Mouse (Mus musculus): ENCODE measurements around the gene Apobec3. TPM values are rescaled to one million over a fixed set of nuclear protein-coding genes. Genes with fewer than 3 reads are reported as not detected.
"Not testable (repeated sequence)": the region's sequence is repeated elsewhere in the genome, so short reads cannot be mapped to it uniquely, and the experiment has no call there.

The Apobec3 gene
- polyA plus RNA-seq, 1 experiment from 2014 or later: 18.4 TPM

DNA sequence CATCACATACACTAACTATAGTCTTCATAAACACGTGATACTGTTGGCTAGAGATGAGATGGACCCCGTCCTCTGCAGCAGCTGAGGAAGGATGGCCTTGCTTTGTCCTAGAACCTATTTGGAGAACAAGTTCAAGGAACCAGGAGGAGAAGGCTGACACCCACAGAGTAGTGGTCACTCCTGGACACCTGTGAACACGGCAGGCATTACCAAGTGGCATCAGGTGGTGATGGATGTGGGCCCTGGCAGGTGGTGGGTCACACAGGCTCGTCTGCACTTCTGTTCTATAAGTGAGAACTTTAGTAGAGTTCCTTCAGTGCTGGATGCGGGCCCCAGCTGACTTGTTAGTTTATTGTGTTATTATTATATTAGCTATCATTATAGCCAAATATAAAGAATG lies 6.6 kb upstream of the Apobec3 start:
- WGBS: 69% methylated on average over 5 of the region's 5 CpGs
- H3K27me3 ChIP-seq (ENCODE audit: control insufficient read depth, insufficient read depth, low read length): no peaks in the 10 kb centered on the region
- H3K9ac ChIP-seq (replicated peaks; ENCODE audit: low read depth, low read length): no peak overlapping the region
- no peaks in the 10 kb centered on the region for H3K9me3 ChIP-seq (ENCODE audit: control insufficient read depth, low read depth, low read length)
- peaks cover 4% of the 10 kb centered on the region; the same call in 1 of the 2 replicates for H3K4me1 ChIP-seq (ENCODE audit: control insufficient read depth, insufficient read depth, low read length)
- no peak overlapping the region for H3K27ac ChIP-seq (ENCODE audit: low read length)
- ATAC-seq (ENCODE audit: insufficient number of reproducible peaks, insufficient read depth, low FRiP score, low read depth): no peak
- H3K4me2 ChIP-seq (replicated peaks; ENCODE audit: low read depth, low read length): no peak overlapping the region
- H3K36me3 ChIP-seq (ENCODE audit: control insufficient read depth, insufficient read depth, low read length): no peaks in the 10 kb centered on the region
- no peak overlapping the region for H3K4me3 ChIP-seq (ENCODE audit: low read depth, low read length)

DNA sequence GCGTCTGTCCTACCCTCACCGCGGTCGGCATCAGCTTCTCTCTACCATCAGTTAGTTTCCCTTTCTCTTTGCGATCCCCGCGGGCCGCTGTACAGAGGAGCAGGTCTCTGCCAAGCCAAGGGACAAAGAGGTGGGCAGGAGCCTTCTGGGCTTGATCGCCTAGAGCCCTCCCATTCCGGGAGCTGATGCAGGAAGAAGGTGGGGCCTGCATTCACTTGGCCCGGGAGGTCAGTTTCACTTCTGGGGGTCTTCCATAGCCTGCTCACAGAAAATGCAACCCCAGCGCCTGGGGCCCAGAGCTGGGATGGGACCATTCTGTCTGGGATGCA lies 718 bp downstream of the Apobec3 start:
- Histone ChIP-seq H3K4me1 (ENCODE audit: control insufficient read depth, insufficient read depth, low read length) (0 out of 2 replicates have a peak, but pooled peaks cover 4% of the 10 kb centered on the region), H3K36me3 (ENCODE audit: control insufficient read depth, insufficient read depth, low read length) (no peaks in the 10 kb centered on the region), H3K27ac (ENCODE audit: low read length) (peak overlapping the region; percentile 39), H3K4me3 (ENCODE audit: low read depth, low read length) (peak overlapping the region; percentile 35), H3K4me2 (replicated peaks; ENCODE audit: low read depth, low read length) (peak overlapping the region; percentile 57), H3K9me3 (ENCODE audit: control insufficient read depth, low read depth, low read length) (no peaks in the 10 kb centered on the region), H3K27me3 (ENCODE audit: control insufficient read depth, insufficient read depth, low read length) (0 out of 2 replicates have a peak, but pooled peaks cover 7% of the 10 kb centered on the region), H3K9ac (replicated peaks; ENCODE audit: low read depth, low read length) (peak overlapping the region; percentile 30; the same call in 1 of the 2 replicates)
- 3% methylated on average over 12 of the region's 12 CpGs for WGBS
- peak; percentile 85 for ATAC-seq (ENCODE audit: insufficient number of reproducible peaks, insufficient read depth, low FRiP score, low read depth)

DNA sequence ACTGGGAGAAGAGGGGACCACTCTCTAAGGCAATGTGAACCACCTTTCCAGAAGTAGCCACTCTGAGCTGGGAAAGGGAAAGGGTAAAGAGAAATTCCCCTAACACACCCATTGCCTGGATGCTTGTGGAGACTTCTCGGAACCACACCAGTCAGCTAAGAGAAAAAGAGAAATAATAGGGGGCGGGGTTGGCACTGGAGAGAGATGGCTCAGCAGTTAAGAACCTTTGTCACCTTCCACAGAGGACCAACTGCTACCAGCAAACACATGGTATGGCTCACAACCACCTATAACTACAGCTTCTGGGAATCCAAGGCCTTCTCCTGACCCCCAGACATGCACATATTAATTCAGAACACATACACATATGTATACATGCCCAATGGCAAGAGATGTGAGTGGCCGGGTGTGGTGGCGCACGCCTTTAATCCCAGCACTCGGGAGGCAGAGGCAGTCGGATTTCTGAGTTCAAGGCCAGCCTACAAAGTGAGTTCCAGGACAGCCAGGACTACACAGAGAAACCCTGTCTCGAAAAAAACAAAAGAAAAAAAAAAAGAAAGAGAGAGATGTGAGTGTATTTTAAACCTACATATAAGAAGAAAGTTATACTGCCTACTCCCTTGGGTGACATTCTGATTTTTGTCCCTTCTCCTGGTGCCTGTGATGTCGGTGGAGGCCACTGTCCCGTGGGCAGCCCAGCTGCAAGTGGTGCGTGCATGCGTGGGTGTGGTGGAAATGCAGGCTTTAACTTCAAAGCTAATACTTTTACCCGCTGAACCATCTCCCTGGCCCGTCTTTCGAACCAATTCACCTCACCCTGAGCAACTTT lies 1.8 kb downstream of the Apobec3 start:
- Histone ChIP-seq H3K27me3 (ENCODE audit: control insufficient read depth, insufficient read depth, low read length) (0 out of 2 replicates have a peak, but pooled peaks cover 7% of the 10 kb centered on the region), H3K4me3 (ENCODE audit: low read depth, low read length) (peak overlapping the region; percentile 35), H3K4me1 (ENCODE audit: control insufficient read depth, insufficient read depth, low read length) (0 out of 2 replicates have a peak, but pooled peaks cover 4% of the 10 kb centered on the region), H3K27ac (ENCODE audit: low read length) (no peak overlapping the region), H3K36me3 (ENCODE audit: control insufficient read depth, insufficient read depth, low read length) (no peaks in the 10 kb centered on the region), H3K9me3 (ENCODE audit: control insufficient read depth, low read depth, low read length) (no peaks in the 10 kb centered on the region), H3K9ac (replicated peaks; ENCODE audit: low read depth, low read length) (no peak overlapping the region), H3K4me2 (replicated peaks; ENCODE audit: low read depth, low read length) (peak overlapping the region; percentile 57)
- ATAC-seq (ENCODE audit: insufficient number of reproducible peaks, insufficient read depth, low FRiP score, low read depth): no peak
- 79% methylated on average over 15 of the region's 15 CpGs for WGBS

GRCm38 (mm10) chr15:79893824-79894123 lies 2.3 kb downstream of the Apobec3 start:
- Histone ChIP-seq H3K9me3 (ENCODE audit: control insufficient read depth, low read depth, low read length) (no peaks in the 10 kb centered on the region), H3K27ac (ENCODE audit: low read length) (no peak overlapping the region), H3K4me3 (ENCODE audit: low read depth, low read length) (no peak overlapping the region), H3K4me2 (replicated peaks; ENCODE audit: low read depth, low read length) (no peak overlapping the region), H3K27me3 (ENCODE audit: control insufficient read depth, insufficient read depth, low read length) (0 out of 2 replicates have a peak, but pooled peaks cover 7% of the 10 kb centered on the region), H3K4me1 (ENCODE audit: control insufficient read depth, insufficient read depth, low read length) (0 out of 2 replicates have a peak, but pooled peaks cover 4% of the 10 kb centered on the region), H3K36me3 (ENCODE audit: control insufficient read depth, insufficient read depth, low read length) (no peaks in the 10 kb centered on the region), H3K9ac (replicated peaks; ENCODE audit: low read depth, low read length) (no peak overlapping the region)
- 48% methylated on average over 3 of the region's 3 CpGs for WGBS
- no peak for ATAC-seq (ENCODE audit: insufficient number of reproducible peaks, insufficient read depth, low FRiP score, low read depth)

- Histone ChIP-seq H3K4me2 (replicated peaks; ENCODE audit: low read depth, low read length) (no peak overlapping the region), H3K4me3 (ENCODE audit: low read depth, low read length) (no peak overlapping the region), H3K27me3 (ENCODE audit: control insufficient read depth, insufficient read depth, low read length) (0 out of 2 replicates have a peak, but pooled peaks cover 7% of the 10 kb centered on the region), H3K4me1 (ENCODE audit: control insufficient read depth, insufficient read depth, low read length) (0 out of 2 replicates have a peak, but pooled peaks cover 4% of the 10 kb centered on the region), H3K27ac (ENCODE audit: low read length) (no peak overlapping the region), H3K9ac (replicated peaks; ENCODE audit: low read depth, low read length) (no peak overlapping the region), H3K9me3 (ENCODE audit: control insufficient read depth, low read depth, low read length) (no peaks in the 10 kb centered on the region), H3K36me3 (ENCODE audit: control insufficient read depth, insufficient read depth, low read length) (no peaks in the 10 kb centered on the region)
- 78% methylated on average over 4 of the region's 4 CpGs for WGBS
- no peak for ATAC-seq (ENCODE audit: insufficient number of reproducible peaks, insufficient read depth, low FRiP score, low read depth)
Measured at GRCm38 (mm10) chr15:79894343-79894742, 2.9 kb downstream of the Apobec3 start.

DNA sequence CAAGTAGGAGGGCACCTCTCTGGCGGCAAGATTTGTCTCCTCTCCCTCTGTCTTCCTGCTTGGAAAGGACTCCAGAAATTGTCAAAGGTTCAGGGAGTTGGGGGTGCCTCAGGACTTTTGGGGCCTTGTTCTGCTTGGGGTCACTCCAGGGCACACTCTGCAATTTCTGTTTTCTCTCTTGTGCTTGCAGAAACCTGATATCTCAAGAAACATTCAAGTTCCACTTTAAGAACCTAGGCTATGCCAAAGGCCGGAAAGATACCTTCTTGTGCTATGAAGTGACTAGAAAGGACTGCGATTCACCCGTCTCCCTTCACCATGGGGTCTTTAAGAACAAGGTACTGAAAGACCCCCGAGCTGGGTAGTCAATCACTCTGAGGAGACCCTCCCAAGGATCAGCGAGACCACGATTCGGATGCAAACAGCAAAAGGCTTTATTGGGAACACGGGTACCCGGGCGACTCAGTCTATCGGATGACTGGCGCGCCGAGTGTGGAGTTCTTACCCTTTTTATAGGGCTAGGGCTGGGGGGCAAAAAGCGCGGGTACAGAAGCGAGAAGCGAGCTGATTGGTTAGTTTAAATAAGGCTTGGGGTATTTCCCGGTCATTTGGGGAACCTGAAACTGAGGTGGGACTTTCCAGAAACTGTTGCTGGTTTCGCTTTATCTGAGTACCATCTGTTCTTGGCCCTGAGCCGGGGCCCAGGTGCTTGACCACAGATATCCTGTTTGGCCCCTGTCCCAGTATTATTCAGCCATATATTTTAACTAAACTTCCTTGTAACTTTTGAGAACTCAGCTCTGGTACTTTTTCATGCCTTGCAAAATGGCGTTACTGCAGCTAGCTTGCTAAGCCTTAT lies 4.0 kb downstream of the Apobec3 start:
- not testable (repeated sequence) for H3K27ac ChIP-seq (ENCODE audit: low read length); ATAC-seq (ENCODE audit: insufficient number of reproducible peaks, insufficient read depth, low FRiP score, low read depth)
- 80% methylated on average over 10 of the region's 23 CpGs for WGBS

DNA sequence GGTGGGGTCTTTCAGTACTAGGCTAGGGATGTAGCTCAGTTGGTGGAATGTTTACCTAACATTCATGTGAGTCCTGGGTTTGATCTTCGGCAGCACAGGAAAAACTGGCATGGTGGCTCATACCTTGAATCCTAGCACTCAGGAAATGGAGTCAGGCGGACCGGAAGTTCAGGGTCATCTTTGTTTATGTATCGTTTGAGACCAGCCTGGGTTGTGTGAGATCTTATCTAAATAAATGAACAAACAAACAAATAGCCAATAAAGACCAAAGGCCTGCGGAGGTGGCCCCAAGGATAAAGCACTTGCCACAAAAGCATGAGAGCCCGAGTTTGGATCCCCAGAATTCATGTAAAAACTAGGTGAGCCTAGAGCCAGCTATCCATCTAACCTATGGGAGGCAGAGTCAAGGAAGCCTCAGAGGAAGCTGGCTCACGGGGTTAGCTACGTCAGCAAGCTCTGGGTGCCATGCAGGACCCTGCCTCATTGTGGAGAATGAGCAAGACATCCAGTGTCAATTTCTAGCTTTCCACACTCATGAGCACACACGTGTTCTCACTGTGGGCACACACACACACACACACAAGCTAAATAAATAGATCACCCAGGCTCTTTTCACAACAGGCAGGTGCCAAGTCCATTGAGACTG lies 4.7 kb downstream of the Apobec3 start:
- Histone ChIP-seq H3K9ac (replicated peaks; ENCODE audit: low read depth, low read length) (no peak overlapping the region), H3K9me3 (ENCODE audit: control insufficient read depth, low read depth, low read length) (no peaks in the 10 kb centered on the region), H3K4me2 (replicated peaks; ENCODE audit: low read depth, low read length) (no peak overlapping the region), H3K36me3 (ENCODE audit: control insufficient read depth, insufficient read depth, low read length) (no peaks in the 10 kb centered on the region), H3K4me3 (ENCODE audit: low read depth, low read length) (no peak overlapping the region), H3K27me3 (ENCODE audit: control insufficient read depth, insufficient read depth, low read length) (0 out of 2 replicates have a peak, but pooled peaks cover 7% of the 10 kb centered on the region), H3K27ac (ENCODE audit: low read length) (no peak overlapping the region), H3K4me1 (ENCODE audit: control insufficient read depth, insufficient read depth, low read length) (0 out of 2 replicates have a peak, but pooled peaks cover 4% of the 10 kb centered on the region)
- ATAC-seq (ENCODE audit: insufficient number of reproducible peaks, insufficient read depth, low FRiP score, low read depth): no peak
- 73% methylated on average over 9 of the region's 9 CpGs for WGBS

More for the DNA sequence above, 4.0 kb downstream of the Apobec3 start:
- not testable (repeated sequence) for H3K9ac ChIP-seq (replicated peaks; ENCODE audit: low read depth, low read length); H3K4me1 ChIP-seq (ENCODE audit: control insufficient read depth, insufficient read depth, low read length); H3K4me3 ChIP-seq (ENCODE audit: low read depth, low read length); H3K27me3 ChIP-seq (ENCODE audit: control insufficient read depth, insufficient read depth, low read length); H3K36me3 ChIP-seq (ENCODE audit: control insufficient read depth, insufficient read depth, low read length); H3K4me2 ChIP-seq (replicated peaks; ENCODE audit: low read depth, low read length); H3K9me3 ChIP-seq (ENCODE audit: control insufficient read depth, low read depth, low read length)

DNA sequence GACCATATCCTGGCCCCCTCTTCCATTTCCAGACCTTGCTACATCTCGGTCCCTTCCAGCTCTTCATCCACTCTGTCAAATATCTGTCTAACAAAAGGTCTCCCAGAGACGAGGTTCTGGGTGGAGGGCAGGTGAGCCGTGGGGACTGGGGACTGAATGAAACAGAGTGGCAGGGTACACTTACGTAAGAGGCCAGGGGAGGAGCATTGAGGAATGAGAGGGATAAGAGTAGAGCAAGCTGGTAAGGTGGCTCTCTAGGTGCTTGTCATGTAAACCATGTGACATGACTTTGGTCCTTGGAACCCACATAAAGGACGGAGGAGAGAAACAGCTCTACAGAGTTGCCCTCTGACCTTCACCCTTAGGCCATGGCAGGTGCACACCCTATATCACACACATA lies 7.5 kb downstream of the Apobec3 start:
- ATAC-seq (ENCODE audit: insufficient number of reproducible peaks, insufficient read depth, low FRiP score, low read depth): no peak
- Histone ChIP-seq H3K27ac (ENCODE audit: low read length) (no peak overlapping the region), H3K27me3 (ENCODE audit: control insufficient read depth, insufficient read depth, low read length) (no peaks in the 10 kb centered on the region), H3K4me2 (replicated peaks; ENCODE audit: low read depth, low read length) (no peak overlapping the region), H3K9ac (replicated peaks; ENCODE audit: low read depth, low read length) (no peak overlapping the region), H3K9me3 (ENCODE audit: control insufficient read depth, low read depth, low read length) (no peaks in the 10 kb centered on the region), H3K4me1 (ENCODE audit: control insufficient read depth, insufficient read depth, low read length) (no peaks in the 10 kb centered on the region), H3K4me3 (ENCODE audit: low read depth, low read length) (no peak overlapping the region), H3K36me3 (ENCODE audit: control insufficient read depth, insufficient read depth, low read length) (no peaks in the 10 kb centered on the region)
- 86% methylated on average over 5 of the region's 5 CpGs for WGBS
